Mouse (Mus musculus) common myeloid progenitor, adult 5-6 weeks (primary cell): ENCODE measurements around the gene Poll. TPM values are rescaled to one million over a fixed set of nuclear protein-coding genes. Genes with fewer than 3 reads are reported as not detected.
"Not testable (repeated sequence)": the region's sequence is repeated elsewhere in the genome, so short reads cannot be mapped to it uniquely, and the experiment has no call there.

ENCODE experiments used
- ATAC-seq: replicated peaks from 2 replicates; pipeline ENCODE4 v1.8.0; 2016; ENCODE audit warnings: low read depth, mild to moderate bottlenecking, moderate TSS enrichment, inconsistent platforms; ENCODE audit not compliant: poor library complexity, severe bottlenecking
- total RNA-seq: library from RNA; stranded (forward); fragments of 200-1000, 187-1606 nt; gene quantifications from 2 replicates; pipeline ENCODE4 v1.2.3, GENCODE M21; 2017

The Poll gene
- total RNA-seq, 1 experiment from 2014 or later = 14.0 TPM

- ATAC-seq = no peak
These were observed 19.1 kb upstream of the Poll start for GRCm38 (mm10) chr19:45579416-45579815.

GRCm38 (mm10) chr19:45578976-45579375, 18.6 kb upstream of the Poll start:
- ATAC-seq = no peak

GRCm38 (mm10) chr19:45577141-45577750, 16.9 kb upstream of the Poll start:
- no peak for ATAC-seq

GRCm38 (mm10) chr19:45575632-45576001, 15.3 kb upstream of the Poll start:
- ATAC-seq = no peak

GRCm38 (mm10) chr19:45574941-45575631, 14.8 kb upstream of the Poll start:
- peak; percentile 46 for ATAC-seq

GRCm38 (mm10) chr19:45574339-45574898, 14.1 kb upstream of the Poll start:
- ATAC-seq = peak; percentile 42

- peak; percentile 71 for ATAC-seq
These were observed 13.5 kb upstream of the Poll start for GRCm38 (mm10) chr19:45573861-45574267.

GRCm38 (mm10) chr19:45573033-45573432, 12.7 kb upstream of the Poll start:
- no peak for ATAC-seq

- no peak for ATAC-seq
These were observed 7.0 kb upstream of the Poll start for GRCm38 (mm10) chr19:45567367-45567766.

- ATAC-seq = no peak
These were observed 5.8 kb upstream of the Poll start for GRCm38 (mm10) chr19:45565925-45566715.

GRCm38 (mm10) chr19:45554136-45554535, 6.2 kb downstream of the Poll start:
- no peak for ATAC-seq

- peak; percentile 83 for ATAC-seq
These were observed 8.1 kb downstream of the Poll start for GRCm38 (mm10) chr19:45552187-45552586.

GRCm38 (mm10) chr19:45549948-45550347, 10.4 kb downstream of the Poll start:
- ATAC-seq = no peak

GRCm38 (mm10) chr19:45549128-45549915, 11.0 kb downstream of the Poll start:
- no peak for ATAC-seq

- ATAC-seq = not testable (repeated sequence)
These were observed 12.1 kb downstream of the Poll start for GRCm38 (mm10) chr19:45548196-45548595.

GRCm38 (mm10) chr19:45544925-45545321, 15.4 kb downstream of the Poll start:
- peak; percentile 75 for ATAC-seq

GRCm38 (mm10) chr19:45544152-45544924, 16.0 kb downstream of the Poll start:
- peak; percentile 52 for ATAC-seq

GRCm38 (mm10) chr19:45542061-45542460, 18.3 kb downstream of the Poll start:
- ATAC-seq = no peak

- peak; percentile 9; the same call in 1 of the 2 replicates for ATAC-seq
These were observed 18.8 kb downstream of the Poll start for GRCm38 (mm10) chr19:45541409-45542041.
